Mouse (Mus musculus) midbrain, embryonic 14.5 days (tissue): ENCODE data around the gene Cpt1c. TPM values are rescaled to one million over a fixed set of nuclear protein-coding genes. Genes with fewer than 3 reads are reported as not detected.

Experiments
- microRNA-seq: library from miRNA; unstranded; fragments of <30 nt; microRNA quantifications from one replicate; pipeline ENCODE4, GENCODE M21; 2016
- polyA plus RNA-seq: library from polyadenylated mRNA; unstranded; fragments of >200 nt; fragmentation: Nextera tagmentation; extraction: Ambion mirVana; gene quantifications from 2 replicates; pipeline ENCODE4 v1.2.1, GENCODE M21; 2014

Gene Cpt1c
- polyA plus RNA-seq, 1 experiment from 2014 or later, result 52.3 TPM

Small RNA genes lying within 50 kb of the gene (microRNA-seq; reads per million reads assigned to microRNA genes)
- 0.59 reads per million for gene Mir7054

Other genes starting within 250 kb of the Cpt1c start
- gene Vrk3, start 226.4 kb downstream of the Cpt1c start, polyA plus RNA-seq, result 22.6 and 26.8 TPM in 2 replicates
- 0.58 and 0.89 TPM in 2 replicates for gene Zfp473, start 223.8 kb downstream of the Cpt1c start, polyA plus RNA-seq
- 29.1 and 35.2 TPM in 2 replicates for gene Nup62, start 158.8 kb downstream of the Cpt1c start, polyA plus RNA-seq
- gene Il4i1, start 158.5 kb downstream of the Cpt1c start, polyA plus RNA-seq, result 0.97 and 1.4 TPM in 2 replicates
- 2.2 and 2.8 TPM in 2 replicates for gene Atf5, start 158.2 kb downstream of the Cpt1c start, polyA plus RNA-seq
- 61.9 and 63.7 TPM in 2 replicates for gene Akt1s1, start 125.9 kb downstream of the Cpt1c start, polyA plus RNA-seq
- 107 and 122 TPM in 2 replicates for gene Tbc1d17, start 125.8 kb downstream of the Cpt1c start, polyA plus RNA-seq
- 28.8 and 30.4 TPM in 2 replicates for gene Pnkp, start 117.7 kb downstream of the Cpt1c start, polyA plus RNA-seq
- 480 and 508 TPM in 2 replicates for gene Ptov1, start 105.1 kb downstream of the Cpt1c start, polyA plus RNA-seq
- 114 and 128 TPM in 2 replicates for gene Med25, start 82.1 kb downstream of the Cpt1c start, polyA plus RNA-seq
- 16.7 and 17.2 TPM in 2 replicates for gene Fuz, start 78.8 kb downstream of the Cpt1c start, polyA plus RNA-seq
- 124 and 133 TPM in 2 replicates for gene Ap2a1, start 45.4 kb downstream of the Cpt1c start, polyA plus RNA-seq
- gene Tsks, start 31.6 kb downstream of the Cpt1c start, polyA plus RNA-seq, result not detected in 2 replicates
- 236 and 281 TPM in 2 replicates for gene Prmt1, start 11.7 kb upstream of the Cpt1c start, polyA plus RNA-seq
- gene Irf3, start 22.8 kb upstream of the Cpt1c start, polyA plus RNA-seq, result 46.7 and 54.0 TPM in 2 replicates
- gene Bcl2l12, start 23.9 kb upstream of the Cpt1c start, polyA plus RNA-seq, result 11.8 and 15.4 TPM in 2 replicates
- gene Scaf1, start 41.5 kb upstream of the Cpt1c start, polyA plus RNA-seq, result 60.6 and 61.2 TPM in 2 replicates
- 9.7 and 13.2 TPM in 2 replicates for gene Rras, start 43.1 kb upstream of the Cpt1c start, polyA plus RNA-seq
- gene Prr12, start 78.0 kb upstream of the Cpt1c start, polyA plus RNA-seq, result 19.5 and 21.4 TPM in 2 replicates
- gene Nosip, start 87.6 kb upstream of the Cpt1c start, polyA plus RNA-seq, result 55.3 and 65.9 TPM in 2 replicates
- 10.1 and 12.2 TPM in 2 replicates for gene Prrg2, start 87.8 kb upstream of the Cpt1c start, polyA plus RNA-seq
- gene Rcn3, start 117.4 kb upstream of the Cpt1c start, polyA plus RNA-seq, result 31.2 and 59.3 TPM in 2 replicates
- 4.8 and 21.8 TPM in 2 replicates for gene Fcgrt, start 129.0 kb upstream of the Cpt1c start, polyA plus RNA-seq
- 915 and 960 TPM in 2 replicates for gene Rps11, start 149.6 kb upstream of the Cpt1c start, polyA plus RNA-seq
- 746 and 846 TPM in 2 replicates for gene Rpl13a, start 153.9 kb upstream of the Cpt1c start, polyA plus RNA-seq
- gene Gm45713, start 161.4 kb upstream of the Cpt1c start, polyA plus RNA-seq, result 0.53 TPM in 1 of 2 replicates, not detected in the other
- gene Flt3l, start 161.6 kb upstream of the Cpt1c start, polyA plus RNA-seq, result 0.50 and 1.4 TPM in 2 replicates
- gene Pih1d1, start 179.5 kb upstream of the Cpt1c start, polyA plus RNA-seq, result 92.8 and 96.2 TPM in 2 replicates
- gene Aldh16a1, start 179.7 kb upstream of the Cpt1c start, polyA plus RNA-seq, result 21.2 and 24.1 TPM in 2 replicates
- 0.39 and 0.62 TPM in 2 replicates for gene Slc17a7, start 189.1 kb upstream of the Cpt1c start, polyA plus RNA-seq
- gene Gfy, start 204.7 kb upstream of the Cpt1c start, polyA plus RNA-seq, result not detected in 2 replicates
- 0.68 and 1.4 TPM in 2 replicates for gene Pth2, start 206.1 kb upstream of the Cpt1c start, polyA plus RNA-seq
- gene Ccdc155, start 230.0 kb upstream of the Cpt1c start, polyA plus RNA-seq, result 0.33 and 0.34 TPM in 2 replicates
- gene Dkkl1, start 237.3 kb upstream of the Cpt1c start, polyA plus RNA-seq, result 2.4 and 2.7 TPM in 2 replicates
- 38.4 and 59.7 TPM in 2 replicates for gene Tead2, start 240.9 kb upstream of the Cpt1c start, polyA plus RNA-seq